Mouse (Mus musculus) kidney, embryonic 15.5 days (tissue): ENCODE data around the gene Stab1. TPM values are rescaled to one million over a fixed set of nuclear protein-coding genes. Genes with fewer than 3 reads are reported as not detected.
A peak's percentile ranks its signal among the peaks of the same experiment; 100 is the strongest.

Source experiments
- ATAC-seq: fragments of 200-750 bp; cut with Nextera tagmentation; replicated peaks from 2 replicates; pipeline ENCODE4 v1.8.0; 2017; ENCODE audit warnings: moderate TSS enrichment; ENCODE audit not compliant: low FRiP score
- H3K27ac ChIP-seq: fragments of 300-500 bp; sonication (generic); 2 replicates; pipeline ENCODE4 v1.5.1; 2015; ENCODE audit warnings: mild to moderate bottlenecking, inconsistent platforms
- H3K27me3 ChIP-seq: fragments of 300-500 bp; sonication (generic); 2 replicates; pipeline ENCODE4 v1.6.1; 2015; ENCODE audit warnings: inconsistent platforms
- H3K36me3 ChIP-seq: fragments of 300-500 bp; sonication (generic); 2 replicates; pipeline ENCODE4 v1.6.1; 2015; ENCODE audit warnings: inconsistent platforms
- H3K4me1 ChIP-seq: fragments of 300-500 bp; sonication (generic); 2 replicates; pipeline ENCODE4 v1.6.1; 2015; ENCODE audit warnings: inconsistent platforms
- H3K4me2 ChIP-seq: fragments of 300-500 bp; sonication (generic); 2 replicates; pipeline ENCODE4 v1.6.1; 2015; ENCODE audit warnings: moderate library complexity, mild to moderate bottlenecking, inconsistent platforms
- H3K4me3 ChIP-seq: fragments of 300-500 bp; sonication (generic); replicated peaks from 2 replicates; pipeline ENCODE4 v1.5.1; 2015; ENCODE audit warnings: mild to moderate bottlenecking, inconsistent platforms
- H3K9ac ChIP-seq: fragments of 300-500 bp; sonication (generic); 2 replicates; pipeline ENCODE4 v1.6.1; 2015; ENCODE audit warnings: mild to moderate bottlenecking, inconsistent platforms
- H3K9me3 ChIP-seq: fragments of 300-500 bp; sonication (generic); replicated peaks from 2 replicates; pipeline ENCODE4 v1.6.1; 2016; ENCODE audit warnings: inconsistent platforms
- WGBS: fragments of 180-500 bp; shearing (Covaris S2); methylation state at CpG from one replicate; pipeline ENCODE4 v1.1.7; 2015; ENCODE audit warnings: mixed read lengths; 5-methylcytosine and 5-hydroxymethylcytosine counted together
- polyA plus RNA-seq: library from polyadenylated mRNA; unstranded; fragments of >200 nt; fragmentation: Nextera tagmentation; extraction: Ambion mirVana; gene quantifications from 2 replicates; pipeline ENCODE4 v1.2.1, GENCODE M21; 2015

Stab1 gene
- polyA plus RNA-seq, 1 experiment from 2014 or later = 40.6 TPM

- peaks cover 10% of the 10 kb centered on the region for H3K4me1 ChIP-seq
- H3K9me3 ChIP-seq = no peaks in the 10 kb centered on the region
- 85% methylated on average over 7 of the region's 7 CpGs for WGBS
- no peaks in the 10 kb centered on the region for H3K27me3 ChIP-seq
- H3K4me3 ChIP-seq = no peak overlapping the region
- no peak overlapping the region for H3K9ac ChIP-seq
- peaks cover 96% of the 10 kb centered on the region for H3K36me3 ChIP-seq
- no peak overlapping the region for H3K4me2 ChIP-seq
- no peak for ATAC-seq
- no peak overlapping the region for H3K27ac ChIP-seq
These were observed 25.4 kb upstream of the Stab1 start for GRCm38 (mm10) chr14:31193791-31194190.

- Histone ChIP-seq H3K9ac (no peak overlapping the region), H3K9me3 (no peaks in the 10 kb centered on the region), H3K36me3 (peaks cover 97% of the 10 kb centered on the region), H3K4me3 (no peak overlapping the region), H3K27ac (no peak overlapping the region), H3K4me2 (no peak overlapping the region), H3K4me1 (peaks cover 6% of the 10 kb centered on the region; the same call in 1 of the 2 replicates), H3K27me3 (no peaks in the 10 kb centered on the region)
- ATAC-seq = no peak
- 80% methylated on average over 2 of the region's 2 CpGs for WGBS
These were observed 23.5 kb upstream of the Stab1 start for GRCm38 (mm10) chr14:31191936-31192335.

- no peak overlapping the region for H3K27ac ChIP-seq
- WGBS = 96% methylated on average over 3 of the region's 3 CpGs
These were observed 20.9 kb upstream of the Stab1 start for GRCm38 (mm10) chr14:31189348-31189747.

GRCm38 (mm10) chr14:31188771-31189181 lies 20.3 kb upstream of the Stab1 start:
- Histone ChIP-seq H3K9me3 (no peaks in the 10 kb centered on the region), H3K4me3 (no peak overlapping the region), H3K27ac (no peak overlapping the region), H3K4me1 (peaks cover 4% of the 10 kb centered on the region; the same call in 1 of the 2 replicates), H3K9ac (no peak overlapping the region), H3K4me2 (no peak overlapping the region), H3K27me3 (no peaks in the 10 kb centered on the region), H3K36me3 (peaks cover 100% of the 10 kb centered on the region)
- WGBS = 80% methylated on average over 6 of the region's 6 CpGs
- ATAC-seq = no peak

More at GRCm38 (mm10) chr14:31189348-31189747, 20.9 kb upstream of the Stab1 start:
- Histone ChIP-seq H3K9me3 (no peaks in the 10 kb centered on the region), H3K4me1 (peaks cover 4% of the 10 kb centered on the region; the same call in 1 of the 2 replicates), H3K27me3 (no peaks in the 10 kb centered on the region), H3K4me3 (no peak overlapping the region), H3K4me2 (no peak overlapping the region), H3K36me3 (peaks cover 100% of the 10 kb centered on the region), H3K9ac (no peak overlapping the region)
- no peak for ATAC-seq

GRCm38 (mm10) chr14:31186656-31187055 lies 18.2 kb upstream of the Stab1 start:
- H3K4me1 ChIP-seq = peaks cover 10% of the 10 kb centered on the region; the same call in 1 of the 2 replicates
- no peak overlapping the region for H3K4me3 ChIP-seq
- H3K9me3 ChIP-seq = no peaks in the 10 kb centered on the region
- no peaks in the 10 kb centered on the region for H3K27me3 ChIP-seq
- no peak overlapping the region for H3K9ac ChIP-seq
- H3K27ac ChIP-seq = no peak overlapping the region
- ATAC-seq = no peak
- no peak overlapping the region for H3K4me2 ChIP-seq
- WGBS = 74% methylated on average over 4 of the region's 4 CpGs
- H3K36me3 ChIP-seq = peaks cover 100% of the 10 kb centered on the region

GRCm38 (mm10) chr14:31184195-31184594 lies 15.8 kb upstream of the Stab1 start:
- 92% methylated on average over 12 of the region's 12 CpGs for WGBS

GRCm38 (mm10) chr14:31183541-31183940 lies 15.1 kb upstream of the Stab1 start:
- Histone ChIP-seq H3K36me3 (peaks cover 100% of the 10 kb centered on the region), H3K9me3 (no peaks in the 10 kb centered on the region), H3K27ac (peak overlapping the region; percentile 18), H3K9ac (no peak overlapping the region), H3K4me3 (no peak overlapping the region), H3K4me1 (peaks cover 10% of the 10 kb centered on the region; the same call in 1 of the 2 replicates), H3K27me3 (no peaks in the 10 kb centered on the region), H3K4me2 (no peak overlapping the region)
- no peak for ATAC-seq
- WGBS = 83% methylated on average over 5 of the region's 5 CpGs

More at GRCm38 (mm10) chr14:31184195-31184594, 15.8 kb upstream of the Stab1 start:
- Histone ChIP-seq H3K4me3 (no peak overlapping the region), H3K36me3 (peaks cover 100% of the 10 kb centered on the region), H3K4me2 (no peak overlapping the region), H3K27me3 (no peaks in the 10 kb centered on the region), H3K4me1 (peaks cover 10% of the 10 kb centered on the region; the same call in 1 of the 2 replicates), H3K9me3 (no peaks in the 10 kb centered on the region), H3K9ac (no peak overlapping the region), H3K27ac (no peak overlapping the region)
- ATAC-seq = no peak

- H3K27me3 ChIP-seq = no peaks in the 10 kb centered on the region
- WGBS = 63% methylated on average over 2 of the region's 2 CpGs
- peaks cover 99% of the 10 kb centered on the region for H3K36me3 ChIP-seq
- peaks cover 10% of the 10 kb centered on the region; the same call in 1 of the 2 replicates for H3K4me1 ChIP-seq
- H3K9me3 ChIP-seq = no peaks in the 10 kb centered on the region
- no peak overlapping the region for H3K9ac ChIP-seq
- ATAC-seq = peak; percentile 40; the same call in 1 of the 2 replicates
- H3K4me3 ChIP-seq = no peak overlapping the region
- no peak overlapping the region for H3K4me2 ChIP-seq
- peak overlapping the region; percentile 56 for H3K27ac ChIP-seq
These were observed 14.4 kb upstream of the Stab1 start for GRCm38 (mm10) chr14:31182786-31183290.

- H3K9me3 ChIP-seq = no peaks in the 10 kb centered on the region
- H3K9ac ChIP-seq = no peak overlapping the region
- no peak overlapping the region for H3K4me2 ChIP-seq
- no peak for ATAC-seq
- H3K4me1 ChIP-seq = peaks cover 10% of the 10 kb centered on the region; the same call in 1 of the 2 replicates
- 77% methylated on average over 4 of the region's 4 CpGs for WGBS
- H3K27ac ChIP-seq = no peak overlapping the region
- H3K36me3 ChIP-seq = peaks cover 99% of the 10 kb centered on the region
- H3K4me3 ChIP-seq = no peak overlapping the region
- no peaks in the 10 kb centered on the region for H3K27me3 ChIP-seq
These were observed 13.1 kb upstream of the Stab1 start for GRCm38 (mm10) chr14:31181512-31181911.

- Histone ChIP-seq H3K9me3 (no peaks in the 10 kb centered on the region), H3K4me3 (no peak overlapping the region), H3K27me3 (no peaks in the 10 kb centered on the region), H3K4me2 (no peak overlapping the region), H3K9ac (no peak overlapping the region), H3K4me1 (peaks cover 7% of the 10 kb centered on the region; the same call in 1 of the 2 replicates), H3K27ac (no peak overlapping the region), H3K36me3 (peaks cover 99% of the 10 kb centered on the region)
- no peak for ATAC-seq
- 93% methylated on average over 12 of the region's 12 CpGs for WGBS
These were observed 11.4 kb upstream of the Stab1 start for GRCm38 (mm10) chr14:31179677-31180365.

GRCm38 (mm10) chr14:31177715-31178114 lies 9.3 kb upstream of the Stab1 start:
- Histone ChIP-seq H3K9ac (no peak overlapping the region), H3K9me3 (no peaks in the 10 kb centered on the region), H3K27me3 (no peaks in the 10 kb centered on the region), H3K4me2 (no peak overlapping the region), H3K4me3 (no peak overlapping the region), H3K4me1 (0 out of 2 replicates have a peak, but pooled peaks cover 6% of the 10 kb centered on the region), H3K36me3 (peaks cover 99% of the 10 kb centered on the region), H3K27ac (no peak overlapping the region)
- 87% methylated on average over 5 of the region's 5 CpGs for WGBS
- ATAC-seq = no peak

GRCm38 (mm10) chr14:31177287-31177686 lies 8.8 kb upstream of the Stab1 start:
- H3K4me1 ChIP-seq = 0 out of 2 replicates have a peak, but pooled peaks cover 4% of the 10 kb centered on the region
- no peak overlapping the region for H3K4me3 ChIP-seq
- 87% methylated on average over 16 of the region's 16 CpGs for WGBS

More at GRCm38 (mm10) chr14:31177287-31177686, 8.8 kb upstream of the Stab1 start:
- Histone ChIP-seq H3K4me2 (no peak overlapping the region), H3K27me3 (no peaks in the 10 kb centered on the region), H3K9me3 (no peaks in the 10 kb centered on the region), H3K36me3 (peaks cover 99% of the 10 kb centered on the region), H3K27ac (no peak overlapping the region), H3K9ac (no peak overlapping the region)
- ATAC-seq = no peak
